Mouse (Mus musculus) thymus, adult 2 months (tissue): ENCODE data around the gene Pld2.

Experiments used
- CTCF ChIP-seq: fragments of 200-500 bp; IDR thresholded peaks from 2 replicates; pipeline ENCODE4 v1.5.1; 2012; ENCODE audit warnings: mild to moderate bottlenecking, control low read depth, low read length, moderate library complexity, borderline replicate concordance; ENCODE audit not compliant: control insufficient read depth, poor library complexity, insufficient read depth; ENCODE audit errors: extremely low read depth
- POLR2A ChIP-seq: fragments of 200-500 bp; IDR thresholded peaks from 2 replicates; pipeline ENCODE4 v1.6.1; 2012; ENCODE audit warnings: mild to moderate bottlenecking, low read length, control low read depth, moderate library complexity; ENCODE audit not compliant: control insufficient read depth, poor library complexity, insufficient read depth; ENCODE audit errors: extremely low read depth

DNA sequence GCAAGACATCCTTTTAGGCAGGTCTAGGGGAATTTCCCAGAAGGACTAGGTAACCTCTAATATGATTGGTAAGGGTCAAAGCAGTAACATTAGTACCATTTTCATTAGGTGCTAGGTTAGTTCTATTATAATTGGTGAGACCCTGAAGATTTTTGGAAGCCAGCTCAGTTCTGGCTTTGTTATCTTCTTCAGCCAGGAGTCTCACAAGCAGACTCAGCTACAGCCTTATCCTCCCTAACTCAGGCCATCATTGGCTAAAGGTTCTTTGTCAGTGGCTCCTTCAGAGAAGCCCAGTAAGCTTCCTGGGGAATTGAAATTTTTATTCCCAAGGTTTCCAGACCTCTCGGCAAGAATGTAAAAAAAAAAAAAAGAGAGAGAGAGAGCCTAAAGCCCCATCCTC is 21.4 kb upstream of the Pld2 start:
- TF ChIP-seq CTCF (no peak), POLR2A (no peak)
